Mouse (Mus musculus): ENCODE measurements around the gene Slc44a4.
"Not testable (repeated sequence)": the region's sequence is repeated elsewhere in the genome, so short reads cannot be mapped to it uniquely, and the experiment has no call there.

Slc44a4 gene

GRCm38 (mm10) chr17:34944362-34944761 is 30.1 kb downstream of the Slc44a4 start:
- DNase-seq, result no peak

GRCm38 (mm10) chr17:34946486-34947140 is 32.3 kb downstream of the Slc44a4 start:
- no peak for DNase-seq

GRCm38 (mm10) chr17:34947606-34948005 is 33.3 kb downstream of the Slc44a4 start:
- DNase-seq, result peak; percentile 48

GRCm38 (mm10) chr17:34948721-34949552 is 34.7 kb downstream of the Slc44a4 start:
- not testable (repeated sequence) for DNase-seq

GRCm38 (mm10) chr17:34949553-34949969 is 35.3 kb downstream of the Slc44a4 start:
- peak; percentile 53 for DNase-seq

- DNase-seq, result no peak
Observed at GRCm38 (mm10) chr17:34950514-34951455, 36.5 kb downstream of the Slc44a4 start.

GRCm38 (mm10) chr17:34951636-34952377 is 37.5 kb downstream of the Slc44a4 start:
- no peak for DNase-seq

- DNase-seq, result peak; percentile 85
Observed at GRCm38 (mm10) chr17:34952378-34953040, 38.2 kb downstream of the Slc44a4 start.

- DNase-seq, result no peak
Observed at GRCm38 (mm10) chr17:34953258-34953657, 39.0 kb downstream of the Slc44a4 start.

GRCm38 (mm10) chr17:34953904-34954303 is 39.6 kb downstream of the Slc44a4 start:
- no peak for DNase-seq

GRCm38 (mm10) chr17:34954831-34955230 is 40.6 kb downstream of the Slc44a4 start:
- DNase-seq, result no peak

- DNase-seq, result no peak
Observed at GRCm38 (mm10) chr17:34955884-34956283, 41.6 kb downstream of the Slc44a4 start.

- DNase-seq, result no peak
Observed at GRCm38 (mm10) chr17:34956340-34956739, 42.1 kb downstream of the Slc44a4 start.

GRCm38 (mm10) chr17:34957291-34957690 is 43.0 kb downstream of the Slc44a4 start:
- not testable (repeated sequence) for DNase-seq

- DNase-seq, result not testable (repeated sequence)
Observed at GRCm38 (mm10) chr17:34957966-34958365, 43.7 kb downstream of the Slc44a4 start.

- DNase-seq, result not testable (repeated sequence)
Observed at GRCm38 (mm10) chr17:34958734-34959129, 44.5 kb downstream of the Slc44a4 start.

GRCm38 (mm10) chr17:34959130-34959778 is 45.0 kb downstream of the Slc44a4 start, which contains the start of gene Hspa1b:
Gene Hspa1b, minus strand, starts transcription at chr17:34959238.
- DNase-seq, result peak; percentile 78

GRCm38 (mm10) chr17:34959881-34960515 is 45.7 kb downstream of the Slc44a4 start:
- DNase-seq, result peak; percentile 54

- no peak for DNase-seq
Observed at GRCm38 (mm10) chr17:34960702-34961493, 46.6 kb downstream of the Slc44a4 start.

- DNase-seq, result no peak
Observed at GRCm38 (mm10) chr17:34962125-34962524, 47.9 kb downstream of the Slc44a4 start.
